Mouse (Mus musculus): ENCODE measurements around the gene Kcnip1.

Kcnip1 gene

DNA sequence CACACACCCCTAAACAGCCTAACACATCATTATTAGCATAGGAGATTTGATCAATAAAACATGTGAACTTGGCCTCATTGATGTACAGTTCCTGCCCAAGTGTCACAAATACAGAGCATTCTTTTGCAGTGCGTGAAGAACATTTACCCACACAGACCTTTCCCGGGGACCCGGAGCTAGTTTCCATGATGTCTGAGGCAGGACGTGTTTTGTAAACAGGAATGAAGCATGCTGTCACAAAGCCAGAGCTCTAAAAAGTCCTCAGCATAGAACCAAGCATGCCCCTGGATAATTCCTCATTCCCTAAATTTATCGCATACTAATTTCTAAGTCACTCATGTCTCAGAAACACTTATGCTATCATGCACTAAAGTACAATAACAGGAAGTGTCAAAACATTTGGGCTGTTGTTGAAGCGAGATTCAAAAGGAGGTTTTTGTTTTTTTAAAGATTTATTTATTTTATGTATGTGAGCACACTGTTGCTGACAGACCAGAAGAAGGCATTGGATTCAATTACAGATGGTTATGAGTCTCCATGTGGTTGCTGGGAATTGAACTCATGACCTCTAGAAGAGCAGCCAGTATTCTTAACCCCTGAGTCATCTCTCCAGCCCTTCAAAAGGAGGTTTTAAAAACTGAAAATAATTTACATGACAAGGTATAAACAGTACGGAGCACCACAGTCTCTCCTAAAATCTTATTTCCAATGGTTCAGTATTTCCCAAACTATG lies 336.9 kb downstream of the Kcnip1 start:
- no peak for DNase-seq

DNA sequence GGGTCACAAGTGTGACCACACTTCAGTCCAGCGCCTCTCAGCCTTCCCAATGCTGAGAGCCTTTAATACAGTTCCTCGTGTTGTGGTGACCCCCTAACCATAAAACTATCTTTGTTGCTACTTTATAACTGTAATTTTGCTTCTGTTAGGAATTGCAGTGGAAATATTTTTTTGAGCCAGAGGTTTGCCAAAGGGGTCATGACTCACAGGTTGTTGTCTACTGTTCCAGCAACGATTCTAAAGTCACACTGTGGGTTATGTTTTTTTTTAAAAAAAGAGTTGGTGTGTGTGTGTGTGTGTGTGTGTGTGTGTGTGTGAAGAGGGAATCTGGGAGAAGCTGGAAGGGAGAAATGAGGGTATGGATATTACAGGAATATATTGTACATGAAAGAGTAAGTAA lies 337.7 kb downstream of the Kcnip1 start:
- DNase-seq: no peak

DNA sequence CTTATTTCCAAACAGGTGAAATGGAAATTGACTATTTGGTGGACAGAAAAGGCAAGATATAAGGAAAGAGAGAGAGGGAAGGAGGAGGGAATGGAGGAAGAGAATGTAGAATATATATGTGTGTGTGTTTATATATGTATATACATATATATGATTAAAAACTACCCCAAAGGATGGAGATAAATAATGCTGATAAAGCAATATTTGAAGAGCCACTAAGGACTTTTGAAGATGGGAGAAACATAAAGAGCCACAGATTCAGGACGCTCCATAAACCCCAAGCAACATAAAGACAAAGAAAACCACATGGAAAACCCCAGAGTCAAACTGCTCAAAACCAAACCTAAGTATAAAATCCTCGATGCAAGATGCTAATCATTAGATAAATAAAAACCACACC lies 338.5 kb downstream of the Kcnip1 start:
- DNase-seq: no peak

DNA sequence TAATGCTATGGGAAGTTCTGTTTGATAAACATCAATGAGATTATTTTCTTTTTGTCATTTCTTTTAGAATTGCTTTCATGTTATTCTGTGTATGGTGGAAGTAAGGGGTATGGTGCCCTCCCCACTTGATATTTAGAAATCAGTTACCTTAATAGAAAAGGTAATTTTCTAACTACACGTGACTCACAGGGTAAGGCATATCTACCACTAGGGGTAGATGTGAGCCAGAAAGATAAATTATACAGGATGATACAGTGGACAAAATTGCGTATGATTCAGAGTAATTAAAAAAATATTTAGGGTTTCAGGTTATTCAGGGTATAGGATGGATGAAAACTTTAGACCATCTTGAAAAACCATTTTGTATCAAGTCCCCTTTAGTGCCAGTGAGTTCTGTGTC lies 343.6 kb downstream of the Kcnip1 start:
- no peak for DNase-seq

DNA sequence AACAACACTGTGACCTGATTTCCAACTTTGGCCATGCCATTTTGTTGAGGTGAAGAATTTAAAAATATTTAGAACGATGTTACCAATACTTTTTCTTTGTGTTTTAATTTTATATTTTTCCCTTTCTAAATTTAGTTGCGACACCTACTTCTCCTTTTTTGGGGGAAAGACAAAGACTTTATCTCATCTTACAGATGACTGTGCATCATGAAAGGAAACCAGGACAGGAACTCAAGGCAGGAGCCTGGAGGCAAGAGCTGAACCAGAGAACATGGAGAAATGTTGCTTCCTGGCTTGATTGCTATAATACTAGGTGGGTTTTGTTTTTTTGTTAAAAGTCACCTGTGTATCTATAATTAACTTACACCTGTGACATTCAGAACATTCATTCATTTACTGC lies 355.8 kb downstream of the Kcnip1 start:
- no peak for DNase-seq

DNA sequence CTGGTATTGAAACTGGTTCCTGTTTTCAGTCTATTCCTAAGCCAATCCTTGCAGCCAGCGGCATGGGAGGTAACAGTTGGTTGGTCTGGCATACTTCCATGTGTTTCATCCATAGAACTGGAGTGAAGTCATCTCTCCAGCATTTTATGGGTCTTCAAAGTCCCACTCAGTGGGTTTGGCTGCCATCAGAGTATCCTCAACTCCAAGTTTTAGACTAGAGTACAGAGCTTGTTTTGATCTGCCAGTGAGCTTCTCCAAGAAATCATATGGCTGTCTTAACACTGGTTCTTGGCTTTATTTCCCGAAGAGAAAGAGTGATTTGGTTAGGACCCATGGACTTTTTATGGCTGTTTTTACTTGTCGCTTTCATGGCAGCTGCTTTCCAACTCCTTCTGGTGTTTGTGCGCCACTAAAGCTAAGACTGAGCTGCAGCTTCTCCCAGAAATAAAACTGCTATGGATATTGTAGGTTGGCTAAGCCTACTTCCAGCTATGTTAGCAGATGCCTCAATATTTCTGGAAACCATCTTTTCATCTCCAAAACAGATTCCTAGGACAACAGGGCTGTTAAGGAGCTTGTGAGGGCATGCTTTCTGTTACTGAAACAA lies 365.7 kb downstream of the Kcnip1 start:
- no peak for DNase-seq

DNA sequence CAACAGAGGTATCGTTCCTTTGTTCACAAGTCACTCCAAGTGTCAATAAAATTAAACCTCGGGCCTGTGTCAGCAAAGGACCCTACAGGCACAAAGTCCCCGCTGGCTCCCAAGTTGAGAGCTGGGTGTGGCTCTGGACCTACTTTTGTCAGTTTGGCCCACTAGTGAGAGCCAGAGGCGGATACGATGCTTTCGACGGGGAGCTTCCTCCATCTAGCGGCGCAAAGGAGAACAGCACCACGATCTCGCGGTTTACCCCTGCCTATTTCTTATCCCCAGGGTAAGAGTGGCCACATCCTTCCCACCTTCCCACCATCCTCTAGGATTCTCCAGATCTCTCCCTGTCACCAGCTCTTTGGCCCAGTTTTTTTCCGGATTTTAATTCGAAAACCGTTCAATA lies 378.7 kb downstream of the Kcnip1 start:
- peak; percentile 66 for DNase-seq

DNA sequence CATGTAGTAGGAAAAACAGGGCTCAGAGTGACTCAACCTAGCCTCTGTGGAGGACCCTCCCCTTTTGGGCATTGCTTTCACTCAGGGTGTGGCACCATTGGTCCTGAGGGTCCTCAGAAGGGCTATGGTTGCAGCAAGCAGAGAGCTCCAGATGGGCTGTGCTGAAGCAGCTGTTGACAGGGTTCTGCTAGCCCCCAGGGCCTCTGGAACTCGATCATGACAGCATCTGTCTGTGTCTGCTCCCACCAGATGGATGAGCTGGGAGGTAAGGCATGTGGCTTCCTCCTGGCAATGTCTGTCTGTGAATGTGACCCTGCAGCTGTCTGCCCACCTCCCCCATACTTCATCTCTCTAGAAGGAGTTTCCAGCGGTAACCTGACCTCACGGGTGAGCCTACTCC lies 385.2 kb downstream of the Kcnip1 start:
- no peak for DNase-seq

DNA sequence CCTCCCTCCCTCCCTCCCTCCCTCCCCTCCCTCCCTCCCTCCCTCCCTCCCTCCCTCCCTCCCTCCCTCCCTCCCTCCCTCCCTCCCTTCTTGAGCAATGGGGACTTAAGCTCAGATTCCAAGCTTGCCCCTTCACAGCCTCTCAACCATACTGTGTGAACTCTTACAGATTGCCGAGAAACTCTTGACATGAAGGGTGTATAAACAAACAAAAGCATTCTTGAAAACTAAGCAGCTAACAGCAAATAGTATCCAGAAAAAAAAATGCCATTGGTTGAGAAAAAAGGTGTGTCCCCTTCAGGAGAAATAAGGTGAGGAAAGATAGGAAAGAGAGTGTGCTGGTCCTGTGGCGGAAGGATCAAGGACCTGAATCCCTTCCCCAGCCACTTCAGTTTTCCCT lies 389.8 kb downstream of the Kcnip1 start:
- DNase-seq: no peak

DNA sequence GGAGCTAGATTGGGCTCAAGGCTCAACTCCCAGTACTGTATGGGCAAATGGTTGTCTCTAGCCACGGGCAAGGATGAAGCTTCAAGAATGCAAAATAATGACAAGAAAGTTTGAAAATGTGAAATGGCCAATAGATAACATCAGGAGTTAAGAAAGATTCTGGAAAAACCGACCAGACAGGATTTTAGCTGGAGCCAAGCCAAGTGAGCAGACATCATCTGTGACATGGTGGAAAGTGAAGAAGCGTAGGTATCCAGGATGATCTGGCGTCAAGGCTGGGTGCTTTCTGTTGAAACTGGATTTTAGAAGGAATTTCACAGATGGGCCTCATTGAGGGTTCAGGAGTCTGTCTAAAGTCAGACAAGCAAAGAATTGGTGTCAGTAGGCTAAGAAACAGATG lies 394.0 kb downstream of the Kcnip1 start, which contains the start of gene D130052B06Rik:
TSS of gene D130052B06Rik (plus strand) at position 317 of the 400 bp plus-strand sequence.
- no peak for DNase-seq

DNA sequence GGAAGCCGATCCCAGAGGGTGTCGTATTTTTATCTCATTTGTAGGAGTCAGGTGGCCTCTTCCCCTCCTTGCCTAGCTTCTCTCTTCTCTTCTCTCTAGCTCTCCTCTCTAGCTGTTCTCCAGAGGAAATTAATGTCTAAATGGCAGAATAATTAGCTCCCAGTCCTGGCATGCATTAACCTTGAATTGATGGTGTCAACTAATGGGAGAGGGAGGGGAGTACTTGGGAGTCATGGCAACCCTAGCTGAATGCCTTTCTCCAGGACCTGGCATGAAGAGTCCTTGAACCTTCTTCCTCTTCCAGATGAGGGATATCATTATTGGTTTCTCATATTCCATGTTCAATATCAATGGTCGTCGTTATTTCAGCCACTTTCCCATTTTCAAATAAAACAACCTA lies 396.3 kb downstream of the Kcnip1 start:
- DNase-seq: no peak

DNA sequence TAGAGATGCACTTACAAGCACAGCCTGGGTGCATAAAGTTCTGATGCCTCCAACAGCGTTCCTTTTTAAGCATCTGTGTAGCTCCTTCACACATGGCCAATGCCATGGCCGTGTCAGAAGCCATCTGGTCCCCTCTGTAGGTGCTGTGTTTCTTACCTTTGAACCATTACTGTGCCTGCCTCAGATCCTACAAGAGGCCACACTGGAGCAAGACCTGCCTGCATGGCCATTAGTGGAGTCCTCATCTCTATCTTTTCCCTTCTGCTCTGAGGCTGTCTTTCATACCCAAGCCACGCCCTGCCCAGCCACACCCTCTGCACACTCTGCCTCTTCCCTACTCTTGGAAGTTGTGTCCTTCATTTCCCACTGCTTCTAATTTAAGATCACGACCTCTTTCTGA lies 400.1 kb downstream of the Kcnip1 start:
- no peak for DNase-seq

DNA sequence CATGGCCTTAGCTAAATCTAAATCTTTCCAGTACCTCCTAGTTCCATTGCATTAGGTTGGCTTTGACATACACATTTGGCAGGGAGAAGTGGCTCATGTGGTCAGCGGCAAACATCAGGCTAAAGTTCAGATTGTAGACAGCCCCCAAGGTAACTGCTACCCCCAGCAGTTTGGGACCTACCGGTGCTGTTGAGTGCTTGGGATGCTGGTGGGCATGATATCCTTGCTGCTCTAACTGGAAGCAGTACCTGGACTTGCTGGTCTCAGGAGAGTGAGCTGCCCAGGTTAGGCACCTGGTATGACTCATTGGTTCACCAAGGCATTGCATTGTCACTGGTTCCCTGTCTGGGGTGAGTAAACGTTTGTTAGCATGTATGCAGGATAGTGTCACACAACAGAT lies 402.2 kb downstream of the Kcnip1 start:
- no peak for DNase-seq

DNA sequence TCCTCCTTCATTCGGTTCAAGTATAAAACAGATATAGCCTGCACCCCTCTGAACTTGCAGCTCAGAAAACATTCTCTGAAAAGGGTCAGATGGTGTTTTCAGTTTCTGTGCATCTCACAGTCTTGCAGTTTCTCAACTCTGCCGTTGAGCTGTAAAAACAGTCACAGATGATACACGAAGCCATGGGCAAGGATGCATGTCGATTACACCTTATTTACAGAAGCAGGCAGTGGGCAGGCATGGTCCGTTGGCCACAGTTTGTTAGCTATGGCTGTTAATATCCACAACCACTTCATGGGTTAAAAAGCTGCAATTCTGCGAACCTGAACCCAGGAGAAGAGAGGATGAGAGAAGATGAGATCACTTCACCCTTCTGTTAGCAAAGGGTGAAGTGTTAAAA lies 406.3 kb downstream of the Kcnip1 start:
- DNase-seq: no peak

DNA sequence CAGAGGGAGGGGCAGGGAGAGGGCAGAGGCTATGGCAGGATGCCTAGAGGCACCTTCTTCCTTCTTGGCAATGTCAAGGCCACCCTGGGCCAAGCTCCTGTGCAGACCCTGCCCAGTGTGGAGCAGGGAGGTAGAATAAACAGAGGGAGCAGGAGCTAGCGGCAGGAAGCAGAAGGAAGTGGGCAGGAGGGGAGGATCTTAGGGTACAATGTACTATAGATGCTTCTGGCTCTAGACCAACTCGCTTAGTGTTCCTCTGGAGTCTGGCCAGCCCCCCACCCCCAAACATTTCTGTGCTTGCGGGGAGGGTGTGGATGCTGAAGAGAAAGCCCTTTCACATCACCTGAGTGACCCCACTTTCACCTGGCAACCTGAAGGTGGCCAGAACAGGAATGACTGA lies 413.3 kb downstream of the Kcnip1 start:
- DNase-seq: no peak
